In genomic region chr5:63938575-63938974, GRCm38 (mm10) we compare ENCODE assay signal across 10 mouse cellular contexts. TPM values are rescaled to one million over a fixed set of nuclear protein-coding genes. Genes with fewer than 3 reads are reported as not detected.
A peak's percentile ranks its signal among the peaks of the same experiment; 100 is the strongest.
DNase-seq lines count a peak whose midpoint lies in the region; ATAC-seq and TF ChIP-seq lines count a peak whose summit lies in the region.
"Had no signal": no experiment of that assay in that cellular context is flagged by ENCODE, and none has a peak within 500 bp of the region (broad histone marks: within the 10 kb centered on the region; RNA-seq: fewer than 3 reads in every experiment).

No protein-coding gene starts in this region.

- no peaks in the 10 kb centered on the region for H3K27me3 ChIP-seq in intestine, postnatal 0 days (replicated peaks; ENCODE audit: control insufficient read depth, insufficient read depth, low read length)
- H3K27me3 ChIP-seq: midbrain, embryonic 12.5 days had no signal

- no peak overlapping the region for H3K9ac ChIP-seq in intestine, postnatal 0 days (ENCODE audit: low read depth, low read length)
- H3K9ac ChIP-seq: midbrain, embryonic 12.5 days had no signal

- peak; percentile 27 for DNase-seq in layer of hippocampus, adult 9-10 months (ENCODE audit: low spot score)
- DNase-seq in layer of hippocampus, postnatal 25 days (ENCODE audit: extremely low spot score in 1 of 2, low spot score in 1 of 2): no peak
- DNase-seq in T-cell, adult 2 months (ENCODE audit: low spot score): peak; percentile 23
- peak; percentile 38 to 75 for DNase-seq in natural killer cell, adult 2 months (ENCODE audit: low spot score in 2 of 2)
- no peak for DNase-seq in right cerebral cortex, postnatal 4 days
- DNase-seq in cerebellum, postnatal 10 days: no peak
- no peak for DNase-seq in urinary bladder, adult 18-20 months (ENCODE audit: low spot score in 2 of 2)
- DNase-seq: retina, postnatal 1 day had no signal

- no peak overlapping the region for H3K27ac ChIP-seq in intestine, postnatal 0 days (ENCODE audit: low read depth, low read length)
- H3K27ac ChIP-seq: midbrain, embryonic 12.5 days had no signal

- no peaks in the 10 kb centered on the region for H3K9me3 ChIP-seq in intestine, postnatal 0 days (ENCODE audit: control insufficient read depth)
- H3K9me3 ChIP-seq: midbrain, embryonic 12.5 days had no signal

- H3K36me3 ChIP-seq in intestine, postnatal 0 days (ENCODE audit: control insufficient read depth, insufficient read depth): peaks cover 11% of the 10 kb centered on the region; the same call in 1 of the 2 replicates

- WGBS in intestine, postnatal 0 days: 37% methylated on average over 4 of the region's 4 CpGs

- 0 out of 2 replicates have a peak, but pooled peaks have one; percentile 22 for ATAC-seq in intestine, postnatal 0 days

- H3K4me1 ChIP-seq in intestine, postnatal 0 days (replicated peaks; ENCODE audit: control insufficient read depth, insufficient read depth, low read length): no peaks in the 10 kb centered on the region
- H3K4me1 ChIP-seq: midbrain, embryonic 12.5 days had no signal

- no peak overlapping the region for H3K4me2 ChIP-seq in intestine, postnatal 0 days (replicated peaks; ENCODE audit: low read depth)
- H3K4me2 ChIP-seq: midbrain, embryonic 12.5 days had no signal

- no peak for TF ChIP-seq CTCF in intestine, postnatal 0 days (IDR thresholded peaks at IDR 0.05; ENCODE audit: low read depth)

- H3K4me3 ChIP-seq in intestine, postnatal 0 days (ENCODE audit: low read depth, low read length): no peak overlapping the region
- H3K4me3 ChIP-seq: midbrain, embryonic 12.5 days had no signal

RNA-seq across cellular contexts. Expression of gene Rell1, which starts 30.1 kb away (rescaled TPM):
- total RNA-seq in layer of hippocampus, postnatal 25 days (2021): 10 to 100 TPM; 11.3 to 13.1 TPM
- polyA plus RNA-seq in intestine, postnatal 0 days (2015; fragmentation: Nextera tagmentation; extraction: Ambion mirVana): 11.2 and 11.5 TPM in 2 replicates

Comparison
In these comparisons a context has a peak if more than half of its experiments do, and no peak if none do; other contexts are left out.
1. DNase-seq: peak in layer of hippocampus, adult 9-10 months (single experiment), T-cell, adult 2 months (single experiment) and natural killer cell, adult 2 months (2 of 2); none in layer of hippocampus, postnatal 25 days (0 of 2), right cerebral cortex, postnatal 4 days (single experiment), cerebellum, postnatal 10 days (0 of 2) and urinary bladder, adult 18-20 months (0 of 2).